Mouse (Mus musculus): ENCODE results near the gene Rcn3. TPM values are rescaled to one million over a fixed set of nuclear protein-coding genes. Genes with fewer than 3 reads are reported as not detected.

Rcn3 gene
- polyA plus RNA-seq, 1 experiment from 2014 or later, result 176 TPM

DNA sequence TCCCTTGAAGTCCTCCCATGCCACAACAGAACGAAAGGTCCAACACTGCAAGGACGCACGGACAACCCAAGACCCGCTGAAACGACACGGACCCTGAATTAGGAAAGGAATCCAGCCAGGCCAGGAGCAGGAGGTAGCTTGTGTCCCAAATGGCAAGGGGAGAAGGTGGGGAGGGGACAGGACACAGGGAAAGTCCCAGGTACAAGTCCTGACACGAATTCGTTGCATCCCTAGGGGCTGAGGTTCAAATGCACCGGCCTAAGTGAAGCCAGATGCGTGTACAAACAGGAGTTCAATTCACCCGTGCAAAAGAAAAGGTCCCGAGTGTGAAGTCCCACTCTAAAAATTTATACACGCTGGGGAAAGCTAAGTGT, 40.4 kb downstream of the Rcn3 start:
- Histone ChIP-seq H3K9me3 (ENCODE audit: control insufficient read depth, low read length) (no peaks in the 10 kb centered on the region), H3K27ac (replicated peaks) (peak overlapping the region; percentile 97), H3K4me3 (ENCODE audit: low read depth, low read length) (peak overlapping the region; percentile 83), H3K4me1 (replicated peaks; ENCODE audit: control insufficient read depth, insufficient read depth) (0 out of 2 replicates have a peak, but pooled peaks cover 4% of the 10 kb centered on the region), H3K36me3 (ENCODE audit: control insufficient read depth, insufficient read depth, low read length) (peaks cover 18% of the 10 kb centered on the region), H3K27me3 (ENCODE audit: control insufficient read depth, insufficient read depth, low read length) (no peaks in the 10 kb centered on the region), H3K4me2 (replicated peaks; ENCODE audit: low read depth) (peak overlapping the region; percentile 99), H3K9ac (ENCODE audit: low read length) (peak overlapping the region; percentile 87)
- TF ChIP-seq CTCF (IDR thresholded peaks at IDR 0.05; ENCODE audit: low read depth) (no peak), EP300 (optimal IDR thresholded peaks at IDR 0.05) (no peak)
- DNase-seq (ENCODE audit: low spot score) (no peak), ATAC-seq (ENCODE audit: low FRiP score, low TSS enrichment) (no peak)
- WGBS, result 5% methylated on average over 13 of the region's 13 CpGs

DNA sequence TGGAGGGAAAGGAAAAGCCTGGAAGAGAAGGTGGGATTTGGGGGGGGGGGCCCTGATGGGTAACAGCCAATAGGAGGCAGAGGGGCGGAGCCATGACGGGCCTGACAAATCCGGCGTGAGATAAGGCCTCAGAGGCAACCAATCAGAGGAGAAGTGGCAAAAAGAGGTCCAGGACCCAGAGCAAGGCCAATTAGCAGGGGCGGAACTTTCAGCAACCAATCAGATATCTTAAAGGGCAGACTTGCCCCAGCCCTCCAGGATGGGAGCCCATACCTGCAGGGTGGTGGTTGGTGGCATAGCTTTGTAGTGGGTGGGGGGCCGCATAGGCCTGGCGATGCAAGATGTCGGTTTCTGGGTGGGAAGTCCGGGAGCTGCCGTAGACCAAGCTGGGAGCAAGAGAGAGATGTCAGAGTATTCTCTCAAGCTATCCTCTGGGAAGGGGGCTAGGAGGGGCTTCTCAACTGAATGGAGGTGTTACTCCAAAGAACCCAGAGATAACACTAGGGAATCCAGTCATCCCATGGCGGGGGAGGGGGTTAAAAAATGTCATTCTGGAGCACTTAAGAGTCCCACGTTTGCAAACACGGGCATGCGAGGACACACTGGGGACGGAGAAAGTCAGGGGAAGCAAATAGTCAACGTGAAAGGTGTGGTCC, 40.9 kb downstream of the Rcn3 start:
- peak; percentile 79 for DNase-seq (ENCODE audit: low spot score)
- Histone ChIP-seq H3K9ac (ENCODE audit: low read length) (no peak overlapping the region), H3K27ac (replicated peaks) (peak overlapping the region; percentile 97), H3K4me1 (replicated peaks; ENCODE audit: control insufficient read depth, insufficient read depth) (0 out of 2 replicates have a peak, but pooled peaks cover 4% of the 10 kb centered on the region), H3K4me3 (ENCODE audit: low read depth, low read length) (peak overlapping the region; percentile 83), H3K9me3 (ENCODE audit: control insufficient read depth, low read length) (no peaks in the 10 kb centered on the region), H3K27me3 (ENCODE audit: control insufficient read depth, insufficient read depth, low read length) (no peaks in the 10 kb centered on the region), H3K4me2 (replicated peaks; ENCODE audit: low read depth) (peak overlapping the region; percentile 99), H3K36me3 (ENCODE audit: control insufficient read depth, insufficient read depth, low read length) (peaks cover 23% of the 10 kb centered on the region)
- TF ChIP-seq EP300 (optimal IDR thresholded peaks at IDR 0.05) (no peak), CTCF (IDR thresholded peaks at IDR 0.05; ENCODE audit: low read depth) (0 out of 2 replicates have a peak, but pooled peaks have one; percentile 0)
- no peak for ATAC-seq (ENCODE audit: low FRiP score, low TSS enrichment)
- 10% methylated on average over 16 of the region's 16 CpGs for WGBS

DNA sequence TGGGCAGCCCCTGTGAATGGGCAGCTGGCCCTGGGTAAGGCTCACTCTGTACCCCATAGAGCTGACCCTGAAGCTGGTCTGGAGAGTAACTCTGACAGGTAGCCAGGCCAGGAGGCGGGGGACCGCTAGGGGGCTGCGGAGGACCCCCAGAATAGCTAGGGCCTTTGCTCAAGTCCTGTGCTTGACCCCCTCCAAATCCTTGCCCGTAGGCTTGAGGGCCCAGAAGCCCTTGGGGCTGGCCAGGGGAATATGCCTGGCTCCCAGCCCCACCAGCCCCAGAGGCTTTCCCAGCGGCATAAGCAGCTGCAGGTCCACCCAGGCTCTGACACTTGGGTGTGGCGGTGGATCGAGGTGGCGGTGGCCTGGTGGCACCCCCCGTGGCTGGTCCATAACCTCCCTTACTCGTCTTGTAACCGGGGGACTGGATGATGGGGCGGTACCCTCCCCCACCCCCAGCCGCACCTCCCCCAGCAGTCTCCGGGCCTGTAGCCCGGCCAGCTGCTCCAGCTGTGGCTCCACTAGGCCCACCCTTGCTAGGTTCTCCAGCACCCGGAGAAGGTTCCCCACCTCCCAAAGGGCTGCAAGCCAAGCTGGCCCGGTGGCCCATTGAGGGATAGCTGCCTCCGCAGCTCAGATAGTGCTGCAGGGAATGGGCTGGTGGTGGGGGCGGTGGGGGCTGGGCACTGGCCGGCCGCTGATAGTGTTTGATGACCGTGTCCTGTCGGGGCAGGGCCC, 42.9 kb downstream of the Rcn3 start:
- no peaks in the 10 kb centered on the region for H3K9me3 ChIP-seq (ENCODE audit: control insufficient read depth, low read length)
- no peak overlapping the region for H3K4me3 ChIP-seq (ENCODE audit: low read depth, low read length)
- TF ChIP-seq CTCF (IDR thresholded peaks at IDR 0.05; ENCODE audit: low read depth), result no peak
- no peak for TF ChIP-seq EP300 (optimal IDR thresholded peaks at IDR 0.05)
- ATAC-seq (ENCODE audit: low FRiP score, low TSS enrichment), result no peak
- no peak overlapping the region for H3K27ac ChIP-seq (replicated peaks)
- H3K4me1 ChIP-seq (replicated peaks; ENCODE audit: control insufficient read depth, insufficient read depth), result 0 out of 2 replicates have a peak, but pooled peaks cover 4% of the 10 kb centered on the region
- DNase-seq (ENCODE audit: low spot score), result peak; percentile 12
- H3K4me2 ChIP-seq (replicated peaks; ENCODE audit: low read depth), result no peak overlapping the region
- peaks cover 29% of the 10 kb centered on the region for H3K36me3 ChIP-seq (ENCODE audit: control insufficient read depth, insufficient read depth, low read length)
- no peaks in the 10 kb centered on the region for H3K27me3 ChIP-seq (ENCODE audit: control insufficient read depth, insufficient read depth, low read length)
- no peak overlapping the region for H3K9ac ChIP-seq (ENCODE audit: low read length)
- 87% methylated on average over 23 of the region's 23 CpGs for WGBS

DNA sequence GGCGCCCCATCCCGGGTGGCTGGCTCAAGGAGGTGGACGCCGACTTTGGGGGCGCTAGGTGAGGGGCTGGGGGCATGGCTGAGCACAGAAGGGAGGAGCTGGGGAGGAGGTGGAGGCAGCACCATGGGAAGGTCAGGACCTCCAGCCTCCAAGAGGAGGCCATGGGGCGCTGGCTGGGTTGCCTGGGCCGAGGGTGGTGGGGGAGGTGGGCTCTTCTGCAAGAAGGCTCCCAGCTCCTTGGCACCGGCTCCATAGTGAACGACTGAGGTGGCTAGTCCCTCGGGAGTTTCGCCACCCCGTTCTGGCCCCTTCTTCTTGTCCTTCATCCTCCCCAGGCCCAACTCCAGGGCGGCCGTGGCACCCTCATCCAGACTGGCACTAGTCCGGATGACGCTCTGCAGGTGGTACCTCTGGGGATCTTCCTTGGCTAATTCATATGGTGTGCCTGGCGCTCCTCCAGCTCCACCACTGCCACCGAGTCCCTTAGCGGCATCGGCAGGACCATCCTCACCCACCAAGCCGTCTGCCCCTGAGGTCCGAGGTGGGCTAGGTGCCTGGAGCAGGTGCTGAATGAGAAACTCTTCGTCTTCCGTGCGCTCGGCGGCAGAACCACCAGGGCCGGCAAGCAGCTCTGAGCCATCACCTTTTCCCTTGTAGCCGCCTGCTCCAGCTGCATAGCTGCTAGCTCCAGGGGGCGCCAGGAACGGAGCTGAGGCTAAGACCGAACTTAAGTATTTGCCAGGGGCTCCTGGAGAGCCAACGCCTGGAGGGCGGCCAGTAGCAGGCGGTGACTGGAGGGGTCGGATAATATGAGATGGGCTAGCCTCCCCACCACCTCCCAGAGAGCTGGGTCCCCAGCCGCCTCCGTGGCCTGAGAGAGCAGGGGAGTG, 43.8 kb downstream of the Rcn3 start:
- Histone ChIP-seq H3K9ac (ENCODE audit: low read length) (no peak overlapping the region), H3K4me1 (replicated peaks; ENCODE audit: control insufficient read depth, insufficient read depth) (0 out of 2 replicates have a peak, but pooled peaks cover 4% of the 10 kb centered on the region), H3K27me3 (ENCODE audit: control insufficient read depth, insufficient read depth, low read length) (no peaks in the 10 kb centered on the region), H3K9me3 (ENCODE audit: control insufficient read depth, low read length) (no peaks in the 10 kb centered on the region), H3K4me3 (ENCODE audit: low read depth, low read length) (no peak overlapping the region), H3K27ac (replicated peaks) (no peak overlapping the region), H3K36me3 (ENCODE audit: control insufficient read depth, insufficient read depth, low read length) (peaks cover 31% of the 10 kb centered on the region), H3K4me2 (replicated peaks; ENCODE audit: low read depth) (no peak overlapping the region)
- TF ChIP-seq EP300 (optimal IDR thresholded peaks at IDR 0.05) (no peak), CTCF (IDR thresholded peaks at IDR 0.05; ENCODE audit: low read depth) (peak; percentile 28; the same call in 1 of the 2 replicates)
- ATAC-seq (ENCODE audit: low FRiP score, low TSS enrichment) (no peak), DNase-seq (ENCODE audit: low spot score) (peak; percentile 16)
- WGBS, result 89% methylated on average over 38 of the region's 38 CpGs

DNA sequence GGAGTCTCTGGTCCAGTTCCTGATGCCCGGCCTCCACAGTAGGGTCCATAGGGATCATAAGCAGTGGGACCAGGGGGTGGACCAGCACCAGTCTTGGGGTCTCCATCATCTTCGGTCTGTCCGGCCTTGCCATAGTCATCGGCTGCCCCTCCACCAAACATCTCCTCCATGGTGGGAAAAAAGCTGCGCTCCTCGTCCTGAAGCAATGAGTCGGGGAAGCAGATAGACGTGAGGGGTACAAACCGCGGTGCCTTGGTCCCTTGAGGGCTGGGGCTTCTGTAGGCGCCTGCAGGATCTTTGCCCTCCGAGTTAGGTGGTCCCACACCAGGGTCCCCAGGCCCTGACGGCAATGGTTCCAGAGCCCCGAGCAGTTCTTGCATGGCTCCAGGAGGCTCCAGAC, 44.5 kb downstream of the Rcn3 start:
- WGBS, result 96% methylated on average over 14 of the region's 14 CpGs
- DNase-seq (ENCODE audit: low spot score), result peak; percentile 13

More for the DNA sequence above, 44.5 kb downstream of the Rcn3 start:
- no peak overlapping the region for H3K27ac ChIP-seq (replicated peaks)
- H3K4me1 ChIP-seq (replicated peaks; ENCODE audit: control insufficient read depth, insufficient read depth), result 0 out of 2 replicates have a peak, but pooled peaks cover 4% of the 10 kb centered on the region
- no peak overlapping the region for H3K4me2 ChIP-seq (replicated peaks; ENCODE audit: low read depth)
- no peak for ATAC-seq (ENCODE audit: low FRiP score, low TSS enrichment)
- TF ChIP-seq EP300 (optimal IDR thresholded peaks at IDR 0.05), result no peak
- TF ChIP-seq CTCF (IDR thresholded peaks at IDR 0.05; ENCODE audit: low read depth), result no peak
- peaks cover 38% of the 10 kb centered on the region for H3K36me3 ChIP-seq (ENCODE audit: control insufficient read depth, insufficient read depth, low read length)
- no peak overlapping the region for H3K4me3 ChIP-seq (ENCODE audit: low read depth, low read length)
- no peaks in the 10 kb centered on the region for H3K27me3 ChIP-seq (ENCODE audit: control insufficient read depth, insufficient read depth, low read length)
- H3K9ac ChIP-seq (ENCODE audit: low read length), result no peak overlapping the region
- no peaks in the 10 kb centered on the region for H3K9me3 ChIP-seq (ENCODE audit: control insufficient read depth, low read length)
